Mouse (Mus musculus) liver, adult 2 months (tissue): ENCODE data around the gene Rtkn2.

Experiments
- CTCF ChIP-seq: fragments of 200-500 bp; IDR thresholded peaks from 2 replicates; pipeline ENCODE4 v1.5.1; 2011; ENCODE audit warnings: low read depth, low read length, control low read depth
- POLR2A ChIP-seq: fragments of 200-500 bp; IDR thresholded peaks from 2 replicates; pipeline ENCODE4 v1.6.1; 2011; ENCODE audit warnings: low read length, control low read depth; ENCODE audit not compliant: insufficient read depth; ENCODE audit errors: extremely low read depth

- TF ChIP-seq POLR2A (no peak), CTCF (no peak)
These were observed 2.1 kb upstream of the Rtkn2 start for GRCm38 (mm10) chr10:67977271-67977670.
